15 mouse cellular contexts compared by ENCODE assay signal in the genomic region with DNA sequence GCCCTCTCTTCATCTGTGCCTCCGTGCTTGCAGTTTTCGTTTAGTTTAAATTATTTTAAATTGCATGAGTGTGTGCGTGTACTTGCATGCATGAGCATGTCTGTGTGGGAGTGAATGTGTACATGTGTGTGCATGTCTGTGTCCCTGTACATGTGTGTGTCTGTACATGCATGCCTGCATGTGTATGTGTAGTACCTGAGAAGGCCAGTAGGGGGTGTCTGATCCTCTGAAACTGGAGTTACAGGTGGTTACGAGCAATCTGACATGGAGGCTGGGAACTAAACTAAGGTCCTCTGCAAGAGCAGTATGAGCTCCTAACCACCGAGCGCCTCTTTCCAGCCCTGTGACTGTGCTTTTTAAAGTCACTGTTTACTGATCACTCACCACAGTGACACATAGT. TPM values are rescaled to one million over a fixed set of nuclear protein-coding genes. Genes with fewer than 3 reads are reported as not detected.
DNase-seq lines count a peak whose midpoint lies in the region; ATAC-seq lines count a peak whose summit lies in the region.
"Had no signal": no experiment of that assay in that cellular context is flagged by ENCODE, and none has a peak within 500 bp of the region (broad histone marks: within the 10 kb centered on the region; RNA-seq: fewer than 3 reads in every experiment).

No protein-coding gene starts in this region.

- H3K36me3 ChIP-seq in liver, embryonic 11.5 days (ENCODE audit: control insufficient read depth, insufficient read depth, low read length), result no peaks in the 10 kb centered on the region
- H3K36me3 ChIP-seq: heart, embryonic 15.5 days had no signal

- H3K27ac ChIP-seq in liver, embryonic 11.5 days (ENCODE audit: low read depth, low read length), result no peak overlapping the region
- H3K27ac ChIP-seq: heart, embryonic 15.5 days had no signal

- no peak overlapping the region for H3K9ac ChIP-seq in liver, embryonic 11.5 days (ENCODE audit: low read depth, low read length)
- H3K9ac ChIP-seq: heart, embryonic 15.5 days had no signal

- no peak overlapping the region for H3K4me3 ChIP-seq in liver, embryonic 11.5 days (ENCODE audit: low read depth, low read length)
- H3K4me3 ChIP-seq: erythroblast, embryonic 14.5 days; heart, embryonic 15.5 days had no signal

- no peaks in the 10 kb centered on the region for H3K9me3 ChIP-seq in liver, embryonic 11.5 days (ENCODE audit: control insufficient read depth, low read length)
- H3K9me3 ChIP-seq: heart, embryonic 15.5 days had no signal

- no peaks in the 10 kb centered on the region for H3K4me1 ChIP-seq in liver, embryonic 11.5 days (replicated peaks; ENCODE audit: control insufficient read depth, insufficient read depth, low read length)
- H3K4me1 ChIP-seq: heart, embryonic 15.5 days had no signal

- DNase-seq in liver (peak; percentile 30), A20 (ENCODE audit: low read depth, low spot score) (peak; percentile 51)
- DNase-seq in liver, embryonic 11.5 days (ENCODE audit: low spot score), result no peak
- peak; percentile 12 to 19 for DNase-seq in CD8-positive naive resting alpha-beta T cell, adult 2 months (ENCODE audit: low read depth in 2 of 2, low spot score in 2 of 2)
- no peak for DNase-seq in spleen, postnatal 4 days (ENCODE audit: low spot score in 2 of 2)
- DNase-seq: gastrocnemius, postnatal 10 days; lung, adult 18-20 months; right cerebral cortex, postnatal 14 days had no signal

- ATAC-seq in liver, embryonic 11.5 days (replicated peaks; ENCODE audit: low FRiP score), result no peak
- peak; percentile 27; the same call in 1 of the 2 replicates for ATAC-seq in granulocyte monocyte progenitor cell, adult 5-6 weeks (replicated peaks; ENCODE audit: poor library complexity, severe bottlenecking)
- no peak for ATAC-seq in activated CD4-positive, CD25-positive, alpha-beta regulatory T cell, adult 4 months
- ATAC-seq: midbrain, embryonic 16.5 days had no signal

- no peak overlapping the region for H3K4me2 ChIP-seq in liver, embryonic 11.5 days
- H3K4me2 ChIP-seq: heart, embryonic 15.5 days had no signal

- 0 out of 2 replicates have a peak, but pooled peaks cover 2% of the 10 kb centered on the region for H3K27me3 ChIP-seq in liver, embryonic 11.5 days (replicated peaks; ENCODE audit: control insufficient read depth, insufficient read depth, low read length)
- H3K27me3 ChIP-seq: heart, embryonic 15.5 days had no signal

- 85% methylated on average over 6 of the region's 6 CpGs for WGBS in liver, embryonic 11.5 days

RNA-seq across cellular contexts. Expression of gene Gan, which starts 9.4 kb away (rescaled TPM):
- polyA plus RNA-seq in liver, embryonic 11.5 days (2014; fragmentation: Nextera tagmentation; extraction: Ambion mirVana), result 2.0 and 2.1 TPM in 2 replicates
- total RNA-seq in granulocyte monocyte progenitor cell, adult 5-6 weeks (2014; fragmentation: Nextera tagmentation), result 5.9 and 7.6 TPM in 2 replicates
- total RNA-seq in granulocyte monocyte progenitor cell, adult 5-6 weeks (2017), result 3.4 and 6.4 TPM in 2 replicates
- 1 to 10 TPM; 2.1 to 2.2 TPM for polyA plus RNA-seq in activated CD4-positive, CD25-positive, alpha-beta regulatory T cell, adult 4 months (2017; shearing (Covaris generic))

RNA-seq across cellular contexts. Expression of gene Bco1, which starts 52.9 kb away (rescaled TPM):
- 11.3 and 11.9 TPM in 2 replicates for polyA plus RNA-seq in liver, embryonic 11.5 days (2014; fragmentation: Nextera tagmentation; extraction: Ambion mirVana)
- 0.47 and 0.49 TPM in 2 replicates for total RNA-seq in granulocyte monocyte progenitor cell, adult 5-6 weeks (2014; fragmentation: Nextera tagmentation)
- total RNA-seq in granulocyte monocyte progenitor cell, adult 5-6 weeks (2017), result 1.1 and 2.3 TPM in 2 replicates
- not detected for polyA plus RNA-seq in activated CD4-positive, CD25-positive, alpha-beta regulatory T cell, adult 4 months (2017; shearing (Covaris generic))
- total RNA-seq: gastrocnemius, postnatal 10 days; left cerebral cortex, postnatal 10 days; neutrophil, adult 5-6 weeks had no signal
- polyA plus RNA-seq: erythroblast, embryonic 14.5 days; heart, embryonic 15.5 days had no signal

Comparison
In these comparisons a context has a peak if more than half of its experiments do, and no peak if none do; other contexts are left out.
1. DNase-seq: peak in liver (single experiment), A20 (single experiment) and CD8-positive naive resting alpha-beta T cell, adult 2 months (2 of 2); none in liver, embryonic 11.5 days (single experiment) and spleen, postnatal 4 days (0 of 2).
2. RNA of gene Bco1, which starts 52.9 kb away (polyA plus RNA-seq): 11.3 to 11.9 TPM in liver, embryonic 11.5 days; not detected in activated CD4-positive, CD25-positive, alpha-beta regulatory T cell, adult 4 months; every median in the first group is over 10 times any median in the second.